Mouse (Mus musculus): ENCODE measurements around the gene Selenon. TPM values are rescaled to one million over a fixed set of nuclear protein-coding genes. Genes with fewer than 3 reads are reported as not detected.

Gene Selenon
- polyA plus RNA-seq, 1 experiment from 2014 or later, result 7.9 TPM

GRCm38 (mm10) chr4:134517719-134518118, 34.2 kb downstream of the Selenon start:
- no peak for ATAC-seq
- no peaks in the 10 kb centered on the region for H3K27me3 ChIP-seq (replicated peaks; ENCODE audit: control insufficient read depth, insufficient read depth, low read length)
- no peaks in the 10 kb centered on the region for H3K36me3 ChIP-seq (ENCODE audit: control insufficient read depth, insufficient read depth)
- no peak overlapping the region for H3K4me2 ChIP-seq (ENCODE audit: low read length)
- no peak overlapping the region for H3K9ac ChIP-seq (replicated peaks; ENCODE audit: low read depth, low read length)
- no peak overlapping the region for H3K27ac ChIP-seq (ENCODE audit: low read length)
- H3K4me3 ChIP-seq (replicated peaks; ENCODE audit: low read length), result no peak overlapping the region
- no peaks in the 10 kb centered on the region for H3K9me3 ChIP-seq (ENCODE audit: control insufficient read depth, low read length)
- H3K4me1 ChIP-seq (replicated peaks; ENCODE audit: control insufficient read depth, insufficient read depth, low read length), result peaks cover 3% of the 10 kb centered on the region
- 88% methylated on average over 10 of the region's 10 CpGs for WGBS

DNA sequence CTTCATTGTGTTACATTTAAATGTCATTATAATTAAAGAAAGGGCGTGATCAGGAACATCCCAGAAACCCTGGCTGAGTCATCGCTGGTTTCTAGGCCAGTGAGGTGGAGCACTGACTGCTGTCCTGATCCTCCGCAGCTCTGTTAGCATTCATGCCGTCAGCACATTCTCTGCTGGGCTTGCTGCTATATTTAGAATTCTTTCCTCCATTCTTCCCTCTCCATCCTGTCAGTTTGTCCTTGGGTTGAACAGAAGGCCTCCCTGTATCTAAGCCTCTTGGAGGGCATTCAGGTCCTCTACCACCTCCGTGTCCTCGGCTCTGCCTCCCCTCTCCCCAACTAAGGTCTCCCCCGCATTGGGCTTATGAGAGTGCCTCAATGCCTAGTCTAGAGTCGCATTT, 35.0 kb downstream of the Selenon start:
- H3K4me2 ChIP-seq (ENCODE audit: low read length), result no peak overlapping the region
- H3K27ac ChIP-seq (ENCODE audit: low read length), result peak overlapping the region; percentile 37
- 79% methylated on average over 8 of the region's 8 CpGs for WGBS

DNA sequence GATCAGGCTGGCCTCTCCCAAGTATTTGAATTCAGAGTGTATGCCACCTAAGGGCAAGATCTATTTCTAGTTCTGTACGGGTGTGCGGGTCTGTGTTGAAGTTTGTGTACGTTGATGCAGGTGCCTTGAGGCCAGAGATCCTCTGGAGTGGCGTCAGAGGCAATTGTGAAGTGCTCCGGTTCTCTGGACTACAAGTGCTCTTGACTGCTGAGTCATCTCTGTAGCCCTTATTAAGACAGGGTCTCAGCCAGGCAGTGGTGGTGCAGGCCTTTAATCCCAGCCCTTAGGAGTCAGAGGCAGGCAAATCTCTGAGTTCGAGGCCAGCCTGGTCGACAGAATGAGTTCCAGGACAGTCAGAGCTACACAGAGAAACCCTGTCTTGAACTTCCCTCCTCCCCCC, 36.4 kb downstream of the Selenon start:
- no peak overlapping the region for H3K9ac ChIP-seq (replicated peaks; ENCODE audit: low read depth, low read length)
- no peak overlapping the region for H3K4me2 ChIP-seq (ENCODE audit: low read length)
- H3K27me3 ChIP-seq (replicated peaks; ENCODE audit: control insufficient read depth, insufficient read depth, low read length), result no peaks in the 10 kb centered on the region
- H3K4me3 ChIP-seq (replicated peaks; ENCODE audit: low read length), result no peak overlapping the region
- ATAC-seq, result no peak
- 75% methylated on average over 7 of the region's 7 CpGs for WGBS
- H3K9me3 ChIP-seq (ENCODE audit: control insufficient read depth, low read length), result no peaks in the 10 kb centered on the region
- H3K4me1 ChIP-seq (replicated peaks; ENCODE audit: control insufficient read depth, insufficient read depth, low read length), result peaks cover 11% of the 10 kb centered on the region
- H3K27ac ChIP-seq (ENCODE audit: low read length), result no peak overlapping the region
- no peaks in the 10 kb centered on the region for H3K36me3 ChIP-seq (ENCODE audit: control insufficient read depth, insufficient read depth)

More for the DNA sequence above, 35.0 kb downstream of the Selenon start:
- Histone ChIP-seq H3K4me1 (replicated peaks; ENCODE audit: control insufficient read depth, insufficient read depth, low read length) (peaks cover 4% of the 10 kb centered on the region), H3K4me3 (replicated peaks; ENCODE audit: low read length) (no peak overlapping the region), H3K9ac (replicated peaks; ENCODE audit: low read depth, low read length) (no peak overlapping the region), H3K9me3 (ENCODE audit: control insufficient read depth, low read length) (no peaks in the 10 kb centered on the region), H3K36me3 (ENCODE audit: control insufficient read depth, insufficient read depth) (no peaks in the 10 kb centered on the region), H3K27me3 (replicated peaks; ENCODE audit: control insufficient read depth, insufficient read depth, low read length) (no peaks in the 10 kb centered on the region)
- no peak for ATAC-seq

DNA sequence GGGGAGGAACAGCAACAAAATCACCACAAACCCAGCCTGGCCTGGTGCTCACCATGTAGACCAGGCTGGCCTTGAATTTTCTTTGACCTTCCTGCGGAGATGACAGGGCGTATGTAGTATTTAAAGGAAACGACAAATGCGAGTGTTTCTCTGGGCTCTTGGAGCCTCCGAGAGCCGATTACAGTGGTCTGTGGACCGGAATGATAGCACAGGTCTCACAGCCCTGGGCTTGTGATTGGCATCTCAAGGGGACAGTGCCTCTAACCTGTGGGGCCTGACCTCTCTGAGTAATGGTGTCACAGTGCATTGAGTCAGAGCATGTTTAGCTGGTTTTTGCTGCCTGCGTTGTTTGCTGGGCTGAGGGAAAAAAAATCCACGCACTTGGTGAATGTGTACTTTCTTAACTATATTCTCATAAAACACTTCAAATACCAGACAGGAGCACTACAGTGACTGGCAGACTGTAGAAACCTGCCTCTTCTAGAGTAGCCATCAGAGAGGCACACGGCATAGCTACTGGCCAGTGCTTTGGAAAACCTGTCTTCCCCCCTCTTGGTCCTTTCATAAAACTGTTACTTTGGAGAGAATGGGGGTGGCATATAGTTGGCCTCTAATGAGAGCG, 37.5 kb downstream of the Selenon start:
- H3K27me3 ChIP-seq (replicated peaks; ENCODE audit: control insufficient read depth, insufficient read depth, low read length), result no peaks in the 10 kb centered on the region
- 94% methylated on average over 11 of the region's 11 CpGs for WGBS
- ATAC-seq, result no peak

DNA sequence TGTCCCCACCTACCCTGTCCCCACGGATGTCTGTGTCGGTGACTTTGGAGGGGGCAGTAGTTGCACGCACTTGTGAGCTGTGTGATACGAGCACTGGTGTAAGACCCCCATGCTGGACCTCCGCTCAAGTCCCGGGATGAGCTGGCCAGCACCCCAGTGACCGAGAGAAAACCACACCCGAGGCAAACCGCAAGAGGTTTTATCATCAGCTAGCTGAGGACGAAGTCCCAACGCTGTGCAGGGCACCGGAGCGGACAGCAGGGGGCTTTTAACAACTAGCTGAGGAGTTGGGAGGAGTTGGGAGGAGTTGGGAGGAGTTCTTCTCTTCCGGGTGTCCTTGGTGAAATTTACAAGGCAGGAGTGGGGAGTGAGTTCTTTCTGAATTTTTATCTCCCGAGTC, 39.2 kb downstream of the Selenon start:
- no peaks in the 10 kb centered on the region for H3K9me3 ChIP-seq (ENCODE audit: control insufficient read depth, low read length)
- peak overlapping the region; percentile 26; the same call in 1 of the 2 replicates for H3K4me2 ChIP-seq (ENCODE audit: low read length)
- ATAC-seq, result no peak
- H3K4me3 ChIP-seq (replicated peaks; ENCODE audit: low read length), result no peak overlapping the region
- 32% methylated on average over 15 of the region's 15 CpGs for WGBS
- no peak overlapping the region for H3K9ac ChIP-seq (replicated peaks; ENCODE audit: low read depth, low read length)
- H3K27me3 ChIP-seq (replicated peaks; ENCODE audit: control insufficient read depth, insufficient read depth, low read length), result no peaks in the 10 kb centered on the region
- peaks cover 11% of the 10 kb centered on the region for H3K4me1 ChIP-seq (replicated peaks; ENCODE audit: control insufficient read depth, insufficient read depth, low read length)
- no peak overlapping the region for H3K27ac ChIP-seq (ENCODE audit: low read length)
- H3K36me3 ChIP-seq (ENCODE audit: control insufficient read depth, insufficient read depth), result no peaks in the 10 kb centered on the region; the same call in 1 of the 2 replicates

More for the DNA sequence above, 37.5 kb downstream of the Selenon start:
- no peaks in the 10 kb centered on the region for H3K9me3 ChIP-seq (ENCODE audit: control insufficient read depth, low read length)
- no peak overlapping the region for H3K4me3 ChIP-seq (replicated peaks; ENCODE audit: low read length)
- no peak overlapping the region for H3K9ac ChIP-seq (replicated peaks; ENCODE audit: low read depth, low read length)
- H3K36me3 ChIP-seq (ENCODE audit: control insufficient read depth, insufficient read depth), result no peaks in the 10 kb centered on the region
- H3K4me2 ChIP-seq (ENCODE audit: low read length), result no peak overlapping the region
- peaks cover 11% of the 10 kb centered on the region for H3K4me1 ChIP-seq (replicated peaks; ENCODE audit: control insufficient read depth, insufficient read depth, low read length)
- H3K27ac ChIP-seq (ENCODE audit: low read length), result no peak overlapping the region

DNA sequence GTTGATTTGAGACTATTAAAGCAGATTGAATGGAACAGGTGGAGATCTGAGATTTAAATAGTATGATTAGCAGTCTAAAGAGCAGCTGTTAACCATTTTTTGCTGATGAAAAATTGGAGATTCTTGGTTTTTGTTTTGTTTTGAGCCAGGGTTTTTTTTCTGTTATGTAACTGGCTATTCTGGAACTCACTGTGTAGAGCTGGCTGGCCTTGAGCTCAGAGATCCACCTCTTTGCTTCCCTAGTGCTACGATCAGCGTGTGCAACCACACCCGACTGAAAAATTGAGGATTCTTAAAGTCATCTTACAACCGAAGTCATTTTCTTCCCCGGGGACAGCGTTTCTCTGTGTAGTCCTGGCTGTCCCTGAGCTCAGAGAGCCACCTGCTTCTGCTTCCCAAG, 40.2 kb downstream of the Selenon start:
- no peak for ATAC-seq
- no peaks in the 10 kb centered on the region; the same call in 1 of the 2 replicates for H3K36me3 ChIP-seq (ENCODE audit: control insufficient read depth, insufficient read depth)
- H3K9ac ChIP-seq (replicated peaks; ENCODE audit: low read depth, low read length), result no peak overlapping the region
- H3K4me1 ChIP-seq (replicated peaks; ENCODE audit: control insufficient read depth, insufficient read depth, low read length), result peaks cover 11% of the 10 kb centered on the region
- 76% methylated on average over 6 of the region's 6 CpGs for WGBS
- no peak overlapping the region for H3K27ac ChIP-seq (ENCODE audit: low read length)
- H3K4me2 ChIP-seq (ENCODE audit: low read length), result peak overlapping the region; percentile 48
- H3K9me3 ChIP-seq (ENCODE audit: control insufficient read depth, low read length), result no peaks in the 10 kb centered on the region
- H3K27me3 ChIP-seq (replicated peaks; ENCODE audit: control insufficient read depth, insufficient read depth, low read length), result no peaks in the 10 kb centered on the region
- H3K4me3 ChIP-seq (replicated peaks; ENCODE audit: low read length), result no peak overlapping the region

- Histone ChIP-seq H3K27ac (ENCODE audit: low read length) (no peak within 1 kb of the TSS), H3K4me3 (replicated peaks; ENCODE audit: low read length) (peak within 1 kb of the TSS; percentile 44), H3K4me1 (replicated peaks; ENCODE audit: control insufficient read depth, insufficient read depth, low read length) (peaks cover 11% of the 10 kb centered on the region), H3K4me2 (ENCODE audit: low read length) (peak within 1 kb of the TSS; percentile 48), H3K27me3 (replicated peaks; ENCODE audit: control insufficient read depth, insufficient read depth, low read length) (no peaks in the 10 kb centered on the region), H3K36me3 (ENCODE audit: control insufficient read depth, insufficient read depth) (no peaks in the 10 kb centered on the region; the same call in 1 of the 2 replicates), H3K9ac (replicated peaks; ENCODE audit: low read depth, low read length) (peak within 1 kb of the TSS; percentile 2; the same call in 1 of the 2 replicates), H3K9me3 (ENCODE audit: control insufficient read depth, low read length) (no peaks in the 10 kb centered on the region)
- ATAC-seq, result peak; percentile 97
- WGBS, result 0% methylated on average over 42 of the region's 42 CpGs
These were observed 41.0 kb downstream of the Selenon start, which contains the start of gene Aunip for GRCm38 (mm10) chr4:134510845-134511411. TSS of gene Aunip (plus strand) at chr4:134510999.

DNA sequence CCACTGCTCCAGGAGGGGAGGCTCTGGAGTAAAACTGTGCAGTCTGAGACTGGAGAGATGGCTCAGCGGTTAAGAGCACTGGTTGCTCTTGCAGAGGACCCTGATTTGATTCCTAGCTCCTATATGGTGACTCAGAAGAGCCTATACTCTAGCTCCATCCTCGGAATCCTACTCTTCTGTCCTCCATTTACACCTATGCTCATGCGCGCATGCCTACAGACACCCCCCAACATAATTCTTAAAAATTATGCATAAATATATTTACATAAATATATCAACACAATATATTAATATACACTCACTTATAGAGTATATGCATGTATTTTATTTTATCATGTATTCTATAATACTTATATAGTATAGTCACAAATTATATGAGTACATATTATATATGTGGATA, 41.6 kb downstream of the Selenon start:
- 73% methylated on average over 4 of the region's 4 CpGs for WGBS
- Histone ChIP-seq H3K27me3 (replicated peaks; ENCODE audit: control insufficient read depth, insufficient read depth, low read length) (no peaks in the 10 kb centered on the region), H3K4me1 (replicated peaks; ENCODE audit: control insufficient read depth, insufficient read depth, low read length) (peaks cover 11% of the 10 kb centered on the region), H3K4me2 (ENCODE audit: low read length) (peak overlapping the region; percentile 48), H3K4me3 (replicated peaks; ENCODE audit: low read length) (peak overlapping the region; percentile 44), H3K9ac (replicated peaks; ENCODE audit: low read depth, low read length) (no peak overlapping the region), H3K27ac (ENCODE audit: low read length) (no peak overlapping the region), H3K9me3 (ENCODE audit: control insufficient read depth, low read length) (no peaks in the 10 kb centered on the region), H3K36me3 (ENCODE audit: control insufficient read depth, insufficient read depth) (no peaks in the 10 kb centered on the region; the same call in 1 of the 2 replicates)
- peak; percentile 22 for ATAC-seq

- H3K36me3 ChIP-seq (ENCODE audit: control insufficient read depth, insufficient read depth), result no peaks in the 10 kb centered on the region; the same call in 1 of the 2 replicates
- WGBS, result 90% methylated on average over 19 of the region's 19 CpGs
- peaks cover 4% of the 10 kb centered on the region for H3K4me1 ChIP-seq (replicated peaks; ENCODE audit: control insufficient read depth, insufficient read depth, low read length)
- H3K9ac ChIP-seq (replicated peaks; ENCODE audit: low read depth, low read length), result no peak overlapping the region
- no peaks in the 10 kb centered on the region for H3K9me3 ChIP-seq (ENCODE audit: control insufficient read depth, low read length)
- no peak overlapping the region for H3K4me2 ChIP-seq (ENCODE audit: low read length)
- H3K27ac ChIP-seq (ENCODE audit: low read length), result no peak overlapping the region
- H3K27me3 ChIP-seq (replicated peaks; ENCODE audit: control insufficient read depth, insufficient read depth, low read length), result no peaks in the 10 kb centered on the region
- ATAC-seq, result no peak
- H3K4me3 ChIP-seq (replicated peaks; ENCODE audit: low read length), result no peak overlapping the region
These were observed 45.3 kb downstream of the Selenon start for GRCm38 (mm10) chr4:134506713-134507112.

All from forebrain, embryonic 16.5 days (tissue).